Mouse (Mus musculus): ENCODE data around the gene Zfp951. TPM values are rescaled to one million over a fixed set of nuclear protein-coding genes. Genes with fewer than 3 reads are reported as not detected.
"Not testable (repeated sequence)": the region's sequence is repeated elsewhere in the genome, so short reads cannot be mapped to it uniquely, and the experiment has no call there.

Zfp951 gene
- 3.3 and 5.0 TPM in 2 replicates for polyA plus RNA-seq (2014; fragmentation: Nextera tagmentation; extraction: Ambion mirVana)

DNA sequence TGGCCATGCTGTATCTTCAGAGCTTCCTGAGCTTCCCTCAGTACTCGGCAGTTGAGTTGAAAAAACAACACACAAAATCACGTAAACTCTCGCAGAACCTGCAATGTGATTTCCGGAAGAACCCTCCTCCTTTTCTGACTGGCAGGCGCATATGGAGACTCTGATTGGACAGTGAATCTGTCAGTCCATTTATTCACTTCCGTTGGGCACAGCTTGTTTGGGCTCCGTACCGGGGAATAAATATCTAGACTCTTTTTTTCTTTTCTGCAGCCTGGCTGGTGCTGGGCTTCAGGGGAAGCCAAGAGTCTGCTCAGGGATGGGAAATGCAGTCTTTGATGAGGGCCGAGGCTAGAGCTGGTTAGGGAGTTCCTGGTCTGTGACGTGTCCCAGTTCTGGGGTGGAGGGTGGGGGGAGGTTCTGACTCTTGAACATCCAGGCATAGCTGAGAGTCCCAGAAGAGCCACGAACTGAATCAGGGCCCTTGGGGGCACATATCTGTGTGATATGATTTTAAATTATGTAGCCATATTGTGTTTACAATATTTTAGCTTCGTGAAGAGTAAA, at the start of gene Zfp951:
Gene Zfp951, minus strand, starts transcription at position 109 of the 564 bp plus-strand sequence.
- not testable (repeated sequence) for H3K27ac ChIP-seq (replicated peaks; ENCODE audit: low read depth, low read length); H3K9me3 ChIP-seq (ENCODE audit: control insufficient read depth, low read length); H3K4me2 ChIP-seq (ENCODE audit: low read depth, severe bottlenecking); H3K9ac ChIP-seq (ENCODE audit: low read length); H3K27me3 ChIP-seq (ENCODE audit: control insufficient read depth, insufficient read depth, low read length); H3K36me3 ChIP-seq (ENCODE audit: control insufficient read depth, insufficient read depth, low read length); H3K4me1 ChIP-seq (ENCODE audit: control insufficient read depth, insufficient read depth, low read length)
- DNase-seq (ENCODE audit: low spot score) (peak; percentile 29), ATAC-seq (ENCODE audit: insufficient number of reproducible peaks, low FRiP score, low TSS enrichment, low read depth) (peak; percentile 90)
- peak within 1 kb of the TSS; percentile 10; the same call in 1 of the 2 replicates for H3K4me3 ChIP-seq (ENCODE audit: low read depth, low read length)
- WGBS, result 38% methylated on average over 11 of the region's 12 CpGs

DNA sequence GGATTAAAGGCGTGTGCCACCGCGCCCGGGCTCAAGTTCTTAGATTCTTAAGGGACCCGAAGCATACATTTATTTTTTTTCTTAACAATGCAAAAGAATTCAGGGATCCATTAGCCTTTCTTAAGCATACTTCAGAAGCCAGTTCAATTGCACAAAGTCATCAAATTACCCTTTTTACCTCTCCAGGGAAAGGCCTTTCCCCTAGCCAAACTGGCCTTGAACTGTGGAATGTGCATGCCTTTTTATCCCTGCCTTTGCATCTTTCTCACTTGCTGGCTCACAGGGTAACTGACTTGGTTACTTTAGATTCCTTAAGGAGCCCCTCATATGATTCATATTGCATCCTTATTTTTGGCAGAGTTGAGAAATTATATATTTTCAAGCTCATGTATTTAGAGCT, 46.7 kb upstream of the Zfp951 start:
- not testable (repeated sequence) for H3K4me3 ChIP-seq (ENCODE audit: low read depth, low read length); H3K27ac ChIP-seq (replicated peaks; ENCODE audit: low read depth, low read length); H3K9ac ChIP-seq (ENCODE audit: low read length); H3K27me3 ChIP-seq (ENCODE audit: control insufficient read depth, insufficient read depth, low read length); H3K4me1 ChIP-seq (ENCODE audit: control insufficient read depth, insufficient read depth, low read length); H3K9me3 ChIP-seq (ENCODE audit: control insufficient read depth, low read length); H3K4me2 ChIP-seq (ENCODE audit: low read depth, severe bottlenecking); DNase-seq (ENCODE audit: low spot score); H3K36me3 ChIP-seq (ENCODE audit: control insufficient read depth, insufficient read depth, low read length); ATAC-seq (ENCODE audit: insufficient number of reproducible peaks, low FRiP score, low TSS enrichment, low read depth)
- WGBS, result 90% methylated on average over 5 of the region's 5 CpGs

DNA sequence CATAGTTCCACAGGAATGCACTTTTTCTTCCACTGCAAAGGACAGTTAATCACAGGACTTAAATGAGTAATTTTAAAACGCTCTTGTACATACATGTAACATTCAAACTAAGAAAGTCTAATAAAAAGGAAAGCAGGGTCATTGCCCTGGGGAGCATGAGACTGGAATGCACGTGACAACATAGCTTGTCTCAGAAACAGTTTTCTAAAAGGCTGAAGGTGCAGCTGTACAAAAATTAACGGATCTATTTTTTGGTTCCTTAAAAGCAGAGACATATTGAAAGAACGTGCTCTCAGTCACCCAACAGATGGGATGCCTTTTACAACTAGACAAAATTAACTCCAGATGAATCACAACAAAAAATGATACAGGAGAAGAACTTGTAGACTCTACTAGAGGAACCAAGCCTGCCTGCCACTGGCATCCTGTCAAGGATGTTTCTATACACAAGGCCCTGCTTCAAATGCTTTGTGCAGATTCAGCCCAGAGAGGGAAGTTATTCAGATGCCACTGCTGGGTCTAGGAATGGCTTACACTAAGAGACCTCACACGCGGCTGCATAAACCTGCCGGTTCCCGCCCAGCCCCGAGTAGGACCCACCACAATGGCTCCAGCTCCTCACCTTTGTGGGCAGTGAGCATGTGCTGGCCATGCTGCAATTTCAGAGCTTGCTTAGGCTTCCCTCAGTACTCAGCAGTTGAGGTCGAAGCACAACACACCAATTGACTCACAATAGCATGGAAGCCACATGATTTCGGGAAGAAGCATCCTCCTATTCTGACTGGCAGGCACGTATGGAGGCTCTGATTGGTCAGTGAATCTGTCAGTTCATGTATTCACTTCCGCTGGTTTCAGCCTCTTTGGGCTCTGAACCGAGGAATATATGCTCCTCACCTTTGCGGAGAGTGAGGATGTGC, 567 bp downstream of the Zfp951 start:
- H3K36me3 ChIP-seq (ENCODE audit: control insufficient read depth, insufficient read depth, low read length); H3K27me3 ChIP-seq (ENCODE audit: control insufficient read depth, insufficient read depth, low read length); H3K4me1 ChIP-seq (ENCODE audit: control insufficient read depth, insufficient read depth, low read length); H3K9me3 ChIP-seq (ENCODE audit: control insufficient read depth, low read length); H3K27ac ChIP-seq (replicated peaks; ENCODE audit: low read depth, low read length); DNase-seq (ENCODE audit: low spot score); H3K4me2 ChIP-seq (ENCODE audit: low read depth, severe bottlenecking); H3K9ac ChIP-seq (ENCODE audit: low read length): not testable (repeated sequence)
- H3K4me3 ChIP-seq (ENCODE audit: low read depth, low read length), result peak overlapping the region; percentile 10; the same call in 1 of the 2 replicates
- WGBS, result 48% methylated on average over 10 of the region's 15 CpGs
- peak; percentile 79 for ATAC-seq (ENCODE audit: insufficient number of reproducible peaks, low FRiP score, low TSS enrichment, low read depth)

DNA sequence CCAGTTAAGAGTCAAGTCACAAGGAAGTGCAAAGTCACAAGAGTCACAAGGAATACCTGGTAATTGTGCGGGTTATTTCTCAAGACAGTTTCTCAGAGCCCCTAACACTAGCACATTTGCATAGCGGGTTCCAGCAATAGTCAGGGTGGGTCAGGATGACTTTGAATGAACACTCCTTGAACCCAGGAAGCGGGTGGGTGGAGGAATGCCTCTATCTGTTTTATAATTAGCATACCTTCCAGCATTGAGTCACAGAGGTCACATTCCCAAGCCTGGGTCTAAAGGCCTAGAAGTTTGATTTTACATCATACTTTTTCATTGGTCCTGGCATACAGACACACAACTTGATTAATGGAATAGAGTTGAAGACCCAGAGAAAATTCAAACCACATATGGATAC, 5.3 kb downstream of the Zfp951 start:
- DNase-seq (ENCODE audit: low spot score); H3K27ac ChIP-seq (replicated peaks; ENCODE audit: low read depth, low read length); H3K36me3 ChIP-seq (ENCODE audit: control insufficient read depth, insufficient read depth, low read length); H3K4me1 ChIP-seq (ENCODE audit: control insufficient read depth, insufficient read depth, low read length); H3K27me3 ChIP-seq (ENCODE audit: control insufficient read depth, insufficient read depth, low read length); H3K4me2 ChIP-seq (ENCODE audit: low read depth, severe bottlenecking); H3K9me3 ChIP-seq (ENCODE audit: control insufficient read depth, low read length); H3K9ac ChIP-seq (ENCODE audit: low read length); ATAC-seq (ENCODE audit: insufficient number of reproducible peaks, low FRiP score, low TSS enrichment, low read depth); H3K4me3 ChIP-seq (ENCODE audit: low read depth, low read length): not testable (repeated sequence)
- 91% methylated on average over 3 of the region's 3 CpGs for WGBS

DNA sequence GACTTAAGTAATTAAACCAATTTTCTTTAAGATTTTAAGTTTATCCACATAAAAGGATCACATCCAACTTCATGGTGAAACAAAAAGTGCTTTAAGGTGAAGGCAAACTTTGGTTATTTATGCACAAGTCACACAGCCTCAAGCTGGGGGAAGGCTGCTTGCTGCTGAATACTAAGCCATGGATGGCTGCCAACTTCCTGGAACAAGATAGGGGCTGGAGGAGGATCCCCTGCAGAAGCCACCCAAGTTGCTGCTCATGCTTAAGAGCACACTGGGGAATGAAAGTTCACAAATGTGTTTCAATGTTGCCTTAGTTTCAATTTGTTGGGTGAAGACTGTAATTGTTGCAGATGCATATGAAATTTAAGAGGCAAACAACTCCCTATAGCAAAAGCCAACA, 26.5 kb downstream of the Zfp951 start:
- Histone ChIP-seq H3K36me3 (ENCODE audit: control insufficient read depth, insufficient read depth, low read length) (no peaks in the 10 kb centered on the region), H3K4me3 (ENCODE audit: low read depth, low read length) (no peak overlapping the region), H3K27ac (replicated peaks; ENCODE audit: low read depth, low read length) (no peak overlapping the region), H3K4me1 (ENCODE audit: control insufficient read depth, insufficient read depth, low read length) (no peaks in the 10 kb centered on the region), H3K9ac (ENCODE audit: low read length) (no peak overlapping the region), H3K4me2 (ENCODE audit: low read depth, severe bottlenecking) (no peak overlapping the region), H3K9me3 (ENCODE audit: control insufficient read depth, low read length) (peaks cover 5% of the 10 kb centered on the region; the same call in 1 of the 2 replicates), H3K27me3 (ENCODE audit: control insufficient read depth, insufficient read depth, low read length) (no peaks in the 10 kb centered on the region)
- DNase-seq (ENCODE audit: low spot score), result no peak
- ATAC-seq (ENCODE audit: insufficient number of reproducible peaks, low FRiP score, low TSS enrichment, low read depth), result no peak

DNA sequence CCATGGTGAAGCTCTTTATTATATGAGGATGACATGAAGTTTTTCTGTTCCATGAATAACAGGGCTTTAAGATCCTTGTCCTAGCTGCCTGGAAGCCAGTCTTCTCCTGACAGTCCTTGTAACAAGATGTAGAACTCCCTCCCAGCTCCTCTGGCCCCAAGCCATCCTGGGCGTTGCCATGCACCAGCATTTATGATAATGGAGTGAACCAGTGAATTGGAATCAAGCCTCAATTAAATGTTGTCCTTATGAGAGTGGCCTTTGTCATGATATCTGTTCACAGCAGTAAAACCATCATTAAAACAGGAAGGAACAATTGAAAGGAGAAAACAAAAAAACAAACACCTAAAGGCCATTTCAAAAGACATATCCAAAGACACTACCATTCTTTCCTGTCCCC, 30.3 kb downstream of the Zfp951 start:
- no peaks in the 10 kb centered on the region for H3K27me3 ChIP-seq (ENCODE audit: control insufficient read depth, insufficient read depth, low read length)
- no peak overlapping the region for H3K4me2 ChIP-seq (ENCODE audit: low read depth, severe bottlenecking)
- 89% methylated on average over 1 of the region's 1 CpGs for WGBS
- H3K9ac ChIP-seq (ENCODE audit: low read length), result no peak overlapping the region
- no peaks in the 10 kb centered on the region for H3K36me3 ChIP-seq (ENCODE audit: control insufficient read depth, insufficient read depth, low read length)
- no peak overlapping the region for H3K4me3 ChIP-seq (ENCODE audit: low read depth, low read length)
- ATAC-seq (ENCODE audit: insufficient number of reproducible peaks, low FRiP score, low TSS enrichment, low read depth) (no peak), DNase-seq (ENCODE audit: low spot score) (no peak)
- H3K9me3 ChIP-seq (ENCODE audit: control insufficient read depth, low read length), result peaks cover 8% of the 10 kb centered on the region; the same call in 1 of the 2 replicates
- H3K27ac ChIP-seq (replicated peaks; ENCODE audit: low read depth, low read length), result no peak overlapping the region
- no peaks in the 10 kb centered on the region for H3K4me1 ChIP-seq (ENCODE audit: control insufficient read depth, insufficient read depth, low read length)

DNA sequence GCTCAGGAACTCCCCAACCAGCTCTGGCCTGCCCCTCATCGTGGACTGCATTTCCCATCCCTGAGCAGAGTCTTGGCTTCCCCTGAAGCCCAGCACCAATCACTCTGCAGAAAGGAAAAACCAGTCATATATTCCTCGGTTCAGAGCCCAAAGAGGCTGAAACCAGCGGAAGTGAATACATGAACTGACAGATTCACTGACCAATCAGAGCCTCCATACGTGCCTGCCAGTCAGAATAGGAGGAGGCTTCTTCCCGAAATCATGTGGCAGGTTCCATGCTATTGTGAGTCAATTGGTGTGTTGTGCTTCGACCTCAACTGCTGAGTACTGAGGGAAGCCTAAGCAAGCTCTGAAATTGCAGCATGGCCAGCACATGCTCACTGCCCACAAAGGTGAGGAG, 89.7 kb downstream of the Zfp951 start:
- 85% methylated on average over 6 of the region's 6 CpGs for WGBS
- H3K4me3 ChIP-seq (ENCODE audit: low read depth, low read length); H3K27ac ChIP-seq (replicated peaks; ENCODE audit: low read depth, low read length): not testable (repeated sequence)

More for the DNA sequence above, 89.7 kb downstream of the Zfp951 start:
- H3K9me3 ChIP-seq (ENCODE audit: control insufficient read depth, low read length); H3K36me3 ChIP-seq (ENCODE audit: control insufficient read depth, insufficient read depth, low read length); DNase-seq (ENCODE audit: low spot score); H3K27me3 ChIP-seq (ENCODE audit: control insufficient read depth, insufficient read depth, low read length); H3K4me2 ChIP-seq (ENCODE audit: low read depth, severe bottlenecking); H3K4me1 ChIP-seq (ENCODE audit: control insufficient read depth, insufficient read depth, low read length); ATAC-seq (ENCODE audit: insufficient number of reproducible peaks, low FRiP score, low TSS enrichment, low read depth); H3K9ac ChIP-seq (ENCODE audit: low read length): not testable (repeated sequence)
